Mouse (Mus musculus) NIH3T3 (cell line): ENCODE measurements around the gene Sec23b.

ENCODE experiments used
- DNase-seq: peaks from one replicate; pipeline ENCODE4 v3.0.0-alpha.2; 2012; ENCODE audit warnings: low read depth

Sec23b gene

GRCm38 (mm10) chr2:144601576-144601975 lies 45.5 kb downstream of the Sec23b start:
- no peak for DNase-seq

DNA sequence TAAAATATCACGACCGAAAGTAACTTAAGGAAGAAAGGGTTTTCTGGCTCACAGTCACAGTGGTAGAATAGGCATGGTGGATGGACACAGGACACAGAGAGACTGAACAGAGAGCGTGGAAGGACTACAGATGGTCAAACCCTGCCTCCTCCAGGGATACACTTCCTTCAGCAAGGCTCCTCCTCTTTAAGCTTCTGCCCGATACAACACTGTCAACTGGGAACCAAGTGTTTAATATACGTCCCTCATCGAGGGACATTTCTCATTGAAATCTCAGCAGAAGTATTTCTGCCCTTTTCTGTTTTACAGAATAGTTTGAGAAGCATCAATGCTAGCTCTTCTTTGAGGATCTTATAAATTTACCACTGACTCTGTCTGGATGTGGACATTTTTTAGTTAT lies 57.9 kb downstream of the Sec23b start:
- DNase-seq: no peak

GRCm38 (mm10) chr2:144617074-144617874 lies 61.2 kb downstream of the Sec23b start:
- DNase-seq: no peak

- no peak for DNase-seq
Measured at GRCm38 (mm10) chr2:144621491-144621890, 65.5 kb downstream of the Sec23b start.

- DNase-seq: no peak
Measured at GRCm38 (mm10) chr2:144633551-144633950, 77.5 kb downstream of the Sec23b start.

DNA sequence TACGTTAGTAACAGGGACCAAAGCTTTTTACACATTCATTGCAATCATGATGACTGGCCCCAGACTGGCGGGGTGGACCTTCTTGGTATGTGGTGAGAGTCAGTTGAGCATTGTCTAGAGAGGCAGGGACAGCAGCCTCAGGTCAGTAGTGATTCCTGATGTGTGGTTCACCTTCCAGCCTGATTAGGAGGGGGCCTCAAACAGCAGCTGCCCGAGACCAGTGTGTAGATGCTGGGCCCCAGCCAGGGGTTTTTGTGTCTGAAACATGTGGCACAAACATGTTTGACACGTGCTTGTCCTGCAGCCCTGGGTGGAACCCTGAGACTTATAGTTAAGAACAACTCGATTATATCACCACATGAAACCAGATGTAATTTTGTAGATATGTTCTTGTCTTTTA lies 78.2 kb downstream of the Sec23b start:
- no peak for DNase-seq

DNA sequence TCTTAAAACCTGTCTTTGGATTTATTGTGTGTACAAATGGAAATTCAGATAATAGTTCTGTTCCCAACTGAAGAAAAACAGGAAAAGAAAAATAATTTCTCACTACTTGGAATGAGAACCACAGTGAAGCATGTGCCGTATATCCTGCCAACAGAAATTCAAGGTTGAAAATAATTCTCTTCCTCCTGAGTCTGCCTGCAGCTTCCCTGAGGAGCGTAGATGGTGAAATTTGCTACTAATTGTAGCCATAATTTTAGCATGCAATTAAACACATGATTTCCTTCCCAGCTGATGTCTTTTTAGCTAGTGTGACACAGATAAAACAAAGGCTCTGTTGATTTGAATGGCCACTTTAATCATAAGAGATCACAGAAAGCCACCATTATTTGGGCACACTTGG lies 78.7 kb downstream of the Sec23b start:
- no peak for DNase-seq

GRCm38 (mm10) chr2:144635644-144636320 lies 79.8 kb downstream of the Sec23b start:
- peak; percentile 78 for DNase-seq

- DNase-seq: no peak
Measured at GRCm38 (mm10) chr2:144637204-144637603, 81.2 kb downstream of the Sec23b start.

- no peak for DNase-seq
Measured at GRCm38 (mm10) chr2:144637671-144638395, 81.8 kb downstream of the Sec23b start.

- DNase-seq: peak; percentile 33
Measured at GRCm38 (mm10) chr2:144638719-144639118, 82.7 kb downstream of the Sec23b start.

DNA sequence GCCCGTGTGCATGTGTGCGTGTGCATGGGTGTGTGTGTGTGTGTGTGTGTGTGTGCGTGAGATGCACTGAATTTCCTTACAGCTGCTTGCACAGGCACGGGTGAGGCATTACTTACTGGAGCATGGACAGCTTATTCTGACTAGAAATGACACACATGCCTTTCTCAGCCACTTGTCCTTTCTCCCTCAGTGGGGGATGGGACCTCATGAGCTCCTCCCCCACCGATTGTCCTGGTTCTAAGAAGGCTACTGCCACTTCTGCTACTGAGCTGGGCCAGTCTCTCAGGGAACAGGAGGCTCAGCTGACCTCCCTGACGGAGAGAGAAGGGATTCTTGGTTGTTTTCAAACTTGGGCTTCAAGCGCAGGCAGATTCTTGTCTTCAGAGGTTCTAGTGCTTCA lies 84.1 kb downstream of the Sec23b start:
- no peak for DNase-seq
